Mouse (Mus musculus) limb, embryonic 10.5 days (tissue): ENCODE data around the gene Rabep2. TPM values are rescaled to one million over a fixed set of nuclear protein-coding genes. Genes with fewer than 3 reads are reported as not detected.

Source experiments
- DNase-seq: peaks from one replicate; pipeline ENCODE4 v3.0.0-alpha.2; 2017; ENCODE audit warnings: low spot score
- H3K27ac ChIP-seq: fragments of 300-500 bp; sonication (generic); 2 replicates; pipeline ENCODE4 v1.5.1; 2016; ENCODE audit warnings: mild to moderate bottlenecking
- H3K27me3 ChIP-seq: fragments of 300-500 bp; sonication (generic); 2 replicates; pipeline ENCODE4 v1.6.1; 2016; ENCODE audit warnings: low read depth, mild to moderate bottlenecking; ENCODE audit not compliant: poor library complexity, severe bottlenecking
- H3K36me3 ChIP-seq: fragments of 300-500 bp; sonication (generic); 2 replicates; pipeline ENCODE4 v1.6.1; 2016; ENCODE audit warnings: mild to moderate bottlenecking, moderate library complexity
- H3K4me1 ChIP-seq: fragments of 300-500 bp; sonication (generic); 2 replicates; pipeline ENCODE4 v1.6.1; 2016
- H3K4me3 ChIP-seq: fragments of 300-500 bp; sonication (generic); 2 replicates; pipeline ENCODE4 v1.5.1; 2016; ENCODE audit warnings: mild to moderate bottlenecking, moderate library complexity
- H3K9me3 ChIP-seq: fragments of 300-500 bp; sonication (generic); replicated peaks from 2 replicates; pipeline ENCODE4 v1.6.1; 2016; ENCODE audit warnings: mild to moderate bottlenecking
- WGBS: fragments of 180-500 bp; shearing (Covaris S2); methylation state at CpG from one replicate; pipeline ENCODE4 v1.1.7; 2016; 5-methylcytosine and 5-hydroxymethylcytosine counted together
- polyA plus RNA-seq: library from polyadenylated mRNA; unstranded; fragments of >200 nt; fragmentation: Nextera tagmentation; extraction: Ambion mirVana; gene quantifications from 2 replicates; pipeline ENCODE4 v1.2.1, GENCODE M21; 2016

The Rabep2 gene
- polyA plus RNA-seq, 1 experiment from 2014 or later = 36.9 TPM

GRCm38 (mm10) chr7:126458844-126459618 is 30.5 kb downstream of the Rabep2 start:
- Histone ChIP-seq H3K4me3 (no peak overlapping the region), H3K27me3 (peaks cover 8% of the 10 kb centered on the region; the same call in 1 of the 2 replicates), H3K4me1 (peaks cover 37% of the 10 kb centered on the region), H3K36me3 (no peaks in the 10 kb centered on the region), H3K9me3 (no peaks in the 10 kb centered on the region), H3K27ac (no peak overlapping the region)
- DNase-seq = no peak
- 81% methylated on average over 11 of the region's 11 CpGs for WGBS

- peak overlapping the region; percentile 72 for H3K27ac ChIP-seq
- no peaks in the 10 kb centered on the region for H3K9me3 ChIP-seq
- DNase-seq = no peak
- WGBS = 46% methylated on average over 10 of the region's 10 CpGs
- H3K4me3 ChIP-seq = no peak overlapping the region
- 0 out of 2 replicates have a peak, but pooled peaks cover 3% of the 10 kb centered on the region for H3K36me3 ChIP-seq
- H3K27me3 ChIP-seq = peaks cover 8% of the 10 kb centered on the region; the same call in 1 of the 2 replicates
- H3K4me1 ChIP-seq = peaks cover 50% of the 10 kb centered on the region
Measured at GRCm38 (mm10) chr7:126460623-126461399, 32.3 kb downstream of the Rabep2 start.

GRCm38 (mm10) chr7:126461626-126462025 is 33.1 kb downstream of the Rabep2 start:
- Histone ChIP-seq H3K36me3 (peaks cover 10% of the 10 kb centered on the region), H3K4me3 (no peak overlapping the region), H3K27ac (peak overlapping the region; percentile 72; the same call in 1 of the 2 replicates), H3K27me3 (peaks cover 8% of the 10 kb centered on the region; the same call in 1 of the 2 replicates), H3K4me1 (peaks cover 53% of the 10 kb centered on the region), H3K9me3 (no peaks in the 10 kb centered on the region)
- 73% methylated on average over 3 of the region's 3 CpGs for WGBS
- DNase-seq = no peak

- WGBS = 44% methylated on average over 5 of the region's 5 CpGs
- Histone ChIP-seq H3K9me3 (no peaks in the 10 kb centered on the region), H3K27ac (peak within 1 kb of the TSS; percentile 56), H3K36me3 (peaks cover 24% of the 10 kb centered on the region), H3K4me3 (no peak within 1 kb of the TSS; the same call in 1 of the 2 replicates), H3K4me1 (peaks cover 53% of the 10 kb centered on the region), H3K27me3 (peaks cover 8% of the 10 kb centered on the region; the same call in 1 of the 2 replicates)
- no peak for DNase-seq
Measured at GRCm38 (mm10) chr7:126463004-126463403, 34.4 kb downstream of the Rabep2 start, which contains the start of gene Atp2a1. TSS of gene Atp2a1 (minus strand) at chr7:126463108.

GRCm38 (mm10) chr7:126463547-126463946 is 35.0 kb downstream of the Rabep2 start:
- peaks cover 29% of the 10 kb centered on the region for H3K36me3 ChIP-seq
- 50% methylated on average over 4 of the region's 4 CpGs for WGBS
- peak overlapping the region; percentile 27; the same call in 1 of the 2 replicates for H3K27ac ChIP-seq
- DNase-seq = no peak
- peaks cover 53% of the 10 kb centered on the region for H3K4me1 ChIP-seq
- peaks cover 8% of the 10 kb centered on the region; the same call in 1 of the 2 replicates for H3K27me3 ChIP-seq
- no peaks in the 10 kb centered on the region for H3K9me3 ChIP-seq
- no peak overlapping the region for H3K4me3 ChIP-seq

GRCm38 (mm10) chr7:126464121-126464520 is 35.6 kb downstream of the Rabep2 start:
- H3K4me1 ChIP-seq = peaks cover 53% of the 10 kb centered on the region

GRCm38 (mm10) chr7:126464836-126465235 is 36.3 kb downstream of the Rabep2 start:
- 32% methylated on average over 5 of the region's 5 CpGs for WGBS

More at GRCm38 (mm10) chr7:126464121-126464520, 35.6 kb downstream of the Rabep2 start:
- H3K4me3 ChIP-seq = no peak overlapping the region
- peaks cover 35% of the 10 kb centered on the region for H3K36me3 ChIP-seq
- no peaks in the 10 kb centered on the region for H3K9me3 ChIP-seq
- peaks cover 8% of the 10 kb centered on the region; the same call in 1 of the 2 replicates for H3K27me3 ChIP-seq
- DNase-seq = no peak
- WGBS = 47% methylated on average over 4 of the region's 4 CpGs
- no peak overlapping the region for H3K27ac ChIP-seq

GRCm38 (mm10) chr7:126465246-126466030 is 36.9 kb downstream of the Rabep2 start:
- WGBS = 50% methylated on average over 7 of the region's 7 CpGs

More at GRCm38 (mm10) chr7:126464836-126465235, 36.3 kb downstream of the Rabep2 start:
- Histone ChIP-seq H3K27me3 (peaks cover 8% of the 10 kb centered on the region; the same call in 1 of the 2 replicates), H3K4me3 (no peak overlapping the region), H3K36me3 (peaks cover 42% of the 10 kb centered on the region), H3K27ac (peak overlapping the region; percentile 46; the same call in 1 of the 2 replicates), H3K4me1 (peaks cover 51% of the 10 kb centered on the region), H3K9me3 (no peaks in the 10 kb centered on the region)
- DNase-seq = no peak

GRCm38 (mm10) chr7:126466116-126466515 is 37.6 kb downstream of the Rabep2 start:
- peaks cover 42% of the 10 kb centered on the region for H3K4me1 ChIP-seq
- H3K36me3 ChIP-seq = peaks cover 55% of the 10 kb centered on the region
- H3K27ac ChIP-seq = no peak overlapping the region
- peaks cover 8% of the 10 kb centered on the region; the same call in 1 of the 2 replicates for H3K27me3 ChIP-seq
- 66% methylated on average over 9 of the region's 9 CpGs for WGBS
- no peaks in the 10 kb centered on the region for H3K9me3 ChIP-seq
- no peak for DNase-seq
- H3K4me3 ChIP-seq = no peak overlapping the region

More at GRCm38 (mm10) chr7:126465246-126466030, 36.9 kb downstream of the Rabep2 start:
- H3K27me3 ChIP-seq = peaks cover 8% of the 10 kb centered on the region; the same call in 1 of the 2 replicates
- peak overlapping the region; percentile 46; the same call in 1 of the 2 replicates for H3K27ac ChIP-seq
- H3K9me3 ChIP-seq = no peaks in the 10 kb centered on the region
- no peak overlapping the region for H3K4me3 ChIP-seq
- H3K4me1 ChIP-seq = peaks cover 49% of the 10 kb centered on the region
- no peak for DNase-seq
- peaks cover 48% of the 10 kb centered on the region for H3K36me3 ChIP-seq

GRCm38 (mm10) chr7:126466707-126467106 is 38.1 kb downstream of the Rabep2 start:
- Histone ChIP-seq H3K27ac (no peak overlapping the region), H3K4me1 (peaks cover 36% of the 10 kb centered on the region)

GRCm38 (mm10) chr7:126467271-126467670 is 38.7 kb downstream of the Rabep2 start:
- no peak overlapping the region for H3K4me3 ChIP-seq
- H3K9me3 ChIP-seq = no peaks in the 10 kb centered on the region
- peaks cover 66% of the 10 kb centered on the region for H3K36me3 ChIP-seq
- 69% methylated on average over 5 of the region's 5 CpGs for WGBS
- no peak overlapping the region for H3K27ac ChIP-seq
- peaks cover 31% of the 10 kb centered on the region for H3K4me1 ChIP-seq
- peaks cover 8% of the 10 kb centered on the region; the same call in 1 of the 2 replicates for H3K27me3 ChIP-seq
- DNase-seq = peak; percentile 56

More at GRCm38 (mm10) chr7:126466707-126467106, 38.1 kb downstream of the Rabep2 start:
- peaks cover 8% of the 10 kb centered on the region; the same call in 1 of the 2 replicates for H3K27me3 ChIP-seq
- 92% methylated on average over 5 of the region's 5 CpGs for WGBS
- H3K36me3 ChIP-seq = peaks cover 61% of the 10 kb centered on the region
- no peaks in the 10 kb centered on the region for H3K9me3 ChIP-seq
- H3K4me3 ChIP-seq = no peak overlapping the region
- DNase-seq = no peak
